Mouse (Mus musculus) stomach, postnatal 0 days (tissue): ENCODE data around the gene Dcaf12.

Experiments
- CTCF ChIP-seq: IDR thresholded peaks from 2 replicates; pipeline ENCODE4 v1.5.1; 2016; ENCODE audit warnings: antibody characterized with exemption, low read depth, mild to moderate bottlenecking, moderate library complexity
- EP300 ChIP-seq: optimal IDR thresholded peaks from 2 replicates; pipeline ENCODE3; 2016; ENCODE audit warnings: antibody characterized with exemption

DNA sequence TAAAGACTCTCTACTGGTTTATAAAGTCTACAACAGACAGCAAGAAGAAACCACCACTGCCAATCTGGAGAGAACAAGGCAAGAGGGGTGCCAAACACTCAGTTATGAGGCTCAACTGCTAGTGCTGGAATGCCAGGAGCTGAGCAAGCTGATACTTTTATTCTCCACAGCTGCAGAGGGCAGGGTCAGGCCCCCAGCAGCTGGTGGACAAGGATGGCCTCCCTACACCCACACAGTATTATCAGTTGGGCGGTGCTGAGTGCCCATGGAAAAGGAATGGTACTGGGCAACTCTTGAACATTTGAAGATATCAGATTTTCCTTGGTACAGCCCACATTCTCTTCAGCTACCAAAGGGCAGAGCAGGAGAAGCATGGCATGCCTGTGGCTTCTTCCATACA, 56.9 kb downstream of the Dcaf12 start:
- TF ChIP-seq CTCF (no peak), EP300 (no peak)
